Mouse (Mus musculus) large intestine, adult 2 months (tissue): ENCODE results near the gene Aplp2. TPM values are rescaled to one million over a fixed set of nuclear protein-coding genes. Genes with fewer than 3 reads are reported as not detected.

Source experiments
- DNase-seq: peaks from one replicate; pipeline ENCODE4 v3.0.0-alpha.2; 2012; ENCODE audit warnings: low read depth, low spot score
- WGBS: fragments of 180-500 bp; shearing (Covaris S2); methylation state at CpG from one replicate; pipeline ENCODE4 v1.1.7; 2018; 5-methylcytosine and 5-hydroxymethylcytosine counted together
- polyA plus RNA-seq: library from polyadenylated mRNA; depleted of rRNA; stranded (reverse); fragments of >200 nt; gene quantifications from 2 replicates; pipeline ENCODE4 v1.2.3, GENCODE M21; 2012; rRNA removed

Aplp2 gene
- polyA plus RNA-seq, 1 experiment: 126 TPM

- under 1% methylated on average over 74 of the region's 74 CpGs for WGBS
- no peak for DNase-seq
These were observed 80.2 kb downstream of the Aplp2 start, which contains the start of gene St14 for GRCm38 (mm10) chr9:31131205-31131968. Gene St14, minus strand, starts transcription at chr9:31131853.

GRCm38 (mm10) chr9:31130357-31131204 is 81.0 kb downstream of the Aplp2 start:
- WGBS: 6% methylated on average over 26 of the region's 26 CpGs
- no peak for DNase-seq

GRCm38 (mm10) chr9:31129956-31130355 is 81.7 kb downstream of the Aplp2 start:
- WGBS: 32% methylated on average over 8 of the region's 8 CpGs
- DNase-seq: no peak

DNA sequence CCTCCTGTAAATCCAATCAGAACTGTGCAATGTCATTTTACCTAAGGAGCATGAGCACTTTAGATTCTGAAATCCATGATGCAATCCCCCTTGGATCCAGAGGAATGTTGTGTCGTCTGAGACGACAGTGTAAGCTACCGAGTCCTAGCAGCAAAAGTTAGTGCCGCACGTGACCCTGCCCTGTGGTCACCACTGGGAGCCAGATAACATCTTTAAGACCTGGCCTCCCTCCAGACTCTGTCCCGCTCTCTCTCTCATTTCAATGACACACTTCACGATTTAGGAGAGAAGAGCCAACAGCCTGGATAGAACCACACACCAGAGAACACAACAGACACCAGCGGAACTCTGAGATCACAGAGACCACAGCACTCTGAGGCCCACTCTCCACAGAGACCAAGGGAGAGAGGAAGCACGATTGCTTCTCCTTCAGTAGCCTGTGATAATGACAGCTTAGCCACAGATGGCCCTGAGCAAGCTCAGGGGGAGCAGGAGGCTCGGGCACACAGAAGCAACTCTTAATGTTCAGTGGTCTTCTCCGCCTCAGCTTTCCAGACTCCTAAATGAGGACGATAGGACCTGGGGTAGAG is 83.6 kb downstream of the Aplp2 start:
- WGBS: 58% methylated on average over 12 of the region's 12 CpGs
- no peak for DNase-seq

DNA sequence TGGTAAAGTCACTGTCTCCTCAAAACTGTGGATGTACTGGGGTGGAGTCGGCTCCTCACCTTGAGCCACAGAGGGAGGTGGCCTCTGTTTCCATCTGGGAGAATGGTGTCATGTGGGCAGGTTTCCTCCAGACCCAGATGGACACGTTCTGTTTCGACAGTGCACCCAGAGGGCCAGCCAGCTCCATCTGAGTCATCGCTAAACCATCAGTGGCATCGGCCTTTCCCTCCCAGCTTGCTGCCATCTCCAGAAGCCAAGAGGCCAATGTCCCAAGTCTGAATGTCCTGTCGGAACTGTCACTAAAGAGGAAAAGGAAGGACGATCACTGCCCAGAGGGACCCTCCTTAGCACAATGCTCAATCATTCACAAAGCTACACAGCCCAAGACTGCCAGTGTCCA is 85.5 kb downstream of the Aplp2 start:
- 78% methylated on average over 7 of the region's 7 CpGs for WGBS
- DNase-seq: no peak

GRCm38 (mm10) chr9:31122464-31123030 is 89.1 kb downstream of the Aplp2 start:
- 56% methylated on average over 13 of the region's 13 CpGs for WGBS

DNA sequence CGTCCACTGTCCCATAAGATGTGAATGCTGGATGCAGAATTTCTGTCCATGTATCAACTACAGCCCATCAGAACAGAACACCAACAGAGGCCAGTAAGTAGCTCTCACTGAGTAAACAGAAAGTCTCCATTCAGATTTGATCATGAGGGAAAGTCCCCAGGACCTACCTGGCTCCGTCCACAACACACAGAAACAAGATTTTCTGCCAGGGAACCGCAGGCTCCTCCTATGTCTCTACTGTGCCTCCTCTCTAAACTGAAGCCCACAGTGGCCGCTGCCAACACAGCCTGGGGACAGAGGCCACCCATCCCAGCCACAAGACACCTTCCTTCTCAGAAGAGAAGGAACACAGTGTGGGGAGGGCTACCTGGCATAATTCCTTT is 91.1 kb downstream of the Aplp2 start:
- WGBS: 22% methylated on average over 4 of the region's 4 CpGs
- no peak for DNase-seq

More at GRCm38 (mm10) chr9:31122464-31123030, 89.1 kb downstream of the Aplp2 start:
- DNase-seq: no peak

- 40% methylated on average over 11 of the region's 11 CpGs for WGBS
- DNase-seq: no peak
These were observed 91.6 kb downstream of the Aplp2 start for GRCm38 (mm10) chr9:31119882-31120532.

GRCm38 (mm10) chr9:31119405-31119804 is 92.2 kb downstream of the Aplp2 start:
- 43% methylated on average over 5 of the region's 5 CpGs for WGBS
- DNase-seq: no peak

DNA sequence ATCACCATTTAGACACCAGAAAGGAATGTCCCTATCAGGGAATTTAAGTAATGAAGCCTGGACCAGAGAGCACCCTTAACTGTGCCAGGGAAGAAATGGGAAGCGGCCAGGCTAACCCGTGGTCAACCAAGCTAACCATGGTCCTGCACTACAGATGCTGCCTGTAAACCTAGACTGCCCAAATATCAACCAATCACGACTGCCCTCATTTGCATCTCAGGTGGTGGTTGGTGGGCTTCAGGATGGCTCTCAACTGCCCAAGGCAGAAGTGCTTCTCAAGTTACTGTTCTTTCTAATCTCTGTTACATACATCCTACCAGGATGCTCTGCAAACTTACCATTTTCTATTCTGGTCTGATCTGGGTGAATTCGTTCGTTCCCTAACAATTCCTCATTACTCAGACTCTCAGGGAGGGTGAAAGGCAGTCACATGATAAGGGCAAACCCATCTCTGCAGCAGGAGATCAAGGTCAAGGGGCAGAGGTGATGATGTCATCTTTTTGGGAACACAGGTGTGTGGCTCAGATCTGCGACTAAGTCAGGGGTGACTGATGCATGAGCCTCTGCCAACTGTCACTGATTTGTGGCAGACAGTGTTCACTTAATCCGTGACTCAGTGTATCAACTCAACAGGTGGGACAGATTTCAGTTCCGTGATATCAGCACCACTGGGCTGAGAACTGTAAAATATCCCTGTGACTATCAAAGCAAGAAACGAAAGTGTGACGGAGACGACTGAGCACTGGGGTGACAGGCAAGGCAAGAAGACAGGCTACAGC is 92.9 kb downstream of the Aplp2 start:
- DNase-seq: no peak
- 41% methylated on average over 11 of the region's 11 CpGs for whole genome bisulfite sequencing

GRCm38 (mm10) chr9:31117488-31117887 is 94.1 kb downstream of the Aplp2 start:
- DNase-seq: no peak
- 35% methylated on average over 6 of the region's 6 CpGs for WGBS

GRCm38 (mm10) chr9:31117088-31117487 is 94.5 kb downstream of the Aplp2 start:
- 34% methylated on average over 11 of the region's 11 CpGs for WGBS
- DNase-seq: peak; percentile 71

- no peak for DNase-seq
These were observed 96.0 kb downstream of the Aplp2 start for GRCm38 (mm10) chr9:31115586-31115985.

DNA sequence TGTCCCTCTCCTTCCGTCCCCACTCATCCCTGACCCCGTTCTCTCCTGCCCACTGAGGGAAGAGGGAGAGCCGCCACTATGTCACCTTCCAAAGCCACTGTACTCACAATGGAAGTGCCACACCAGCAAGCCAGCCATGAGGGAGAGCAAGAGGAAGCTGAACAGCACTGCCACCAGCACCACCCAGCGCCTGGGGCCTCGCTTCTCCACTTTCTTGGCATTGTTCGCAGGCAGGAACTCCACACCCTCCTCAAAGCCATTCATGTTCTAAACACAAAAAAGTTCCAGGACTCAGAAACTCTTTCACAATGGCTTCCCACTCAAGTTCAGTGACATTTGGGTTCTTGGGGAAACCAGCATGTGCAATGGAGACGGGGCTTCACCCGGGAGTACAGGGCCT is 103.2 kb downstream of the Aplp2 start:
- WGBS: 79% methylated on average over 8 of the region's 8 CpGs
- DNase-seq: no peak

Other genes starting within 250 kb of the Aplp2 start
- gene Zbtb44, start 181.2 kb downstream of the Aplp2 start, polyA plus RNA-seq: 3.4 and 4.6 TPM in 2 replicates
- 163 and 201 TPM in 2 replicates for gene St14, start 80.0 kb downstream of the Aplp2 start, polyA plus RNA-seq
- 3.7 and 8.5 TPM in 2 replicates for gene Prdm10, start 68.7 kb upstream of the Aplp2 start, polyA plus RNA-seq
- gene Nfrkb, start 174.4 kb upstream of the Aplp2 start, polyA plus RNA-seq: 9.4 and 16.0 TPM in 2 replicates